Comparison of ENCODE assay signal across 22 mouse cellular contexts in the genomic region with DNA sequence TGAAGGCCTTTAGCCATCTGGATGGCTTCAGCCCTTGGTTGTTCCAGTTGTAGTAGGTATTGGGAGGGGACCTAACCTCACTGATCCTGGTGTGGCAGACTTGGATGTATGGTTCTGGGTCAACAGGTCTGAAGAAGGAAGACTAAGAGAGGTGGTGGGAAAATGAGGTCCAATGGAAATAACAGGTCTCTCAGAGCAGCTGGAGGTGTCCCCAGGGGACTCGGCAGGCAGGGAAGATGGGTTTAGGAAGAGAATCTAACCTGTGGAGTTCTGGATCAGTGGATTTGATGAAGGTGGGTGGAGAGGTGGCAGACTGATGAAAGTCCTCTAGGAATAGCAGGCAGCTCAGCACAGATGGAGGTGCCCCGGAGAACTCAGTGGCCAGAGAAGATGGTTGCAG. TPM values are rescaled to one million over a fixed set of nuclear protein-coding genes. Genes with fewer than 3 reads are reported as not detected.
"Had no signal": no experiment of that assay in that cellular context is flagged by ENCODE, and none has a peak within 500 bp of the region (broad histone marks: within the 10 kb centered on the region; RNA-seq: fewer than 3 reads in every experiment).

No protein-coding gene starts in this region.

- H3K9ac ChIP-seq: neural tube, embryonic 13.5 days; neural tube, embryonic 15.5 days; stomach, embryonic 15.5 days had no signal

- H3K4me3 ChIP-seq: neural tube, embryonic 13.5 days; neural tube, embryonic 15.5 days; stomach, embryonic 15.5 days had no signal

- H3K4me1 ChIP-seq: neural tube, embryonic 13.5 days; neural tube, embryonic 15.5 days; stomach, embryonic 15.5 days had no signal

- H3K9me3 ChIP-seq: neural tube, embryonic 13.5 days; neural tube, embryonic 15.5 days; stomach, embryonic 15.5 days had no signal

- H3K36me3 ChIP-seq: neural tube, embryonic 13.5 days; neural tube, embryonic 15.5 days; stomach, embryonic 15.5 days had no signal

- H3K27ac ChIP-seq: neural tube, embryonic 13.5 days; neural tube, embryonic 15.5 days; stomach, embryonic 15.5 days; stomach, postnatal 0 days had no signal

- H3K4me2 ChIP-seq: neural tube, embryonic 13.5 days; neural tube, embryonic 15.5 days; stomach, embryonic 15.5 days had no signal

- H3K27me3 ChIP-seq: neural tube, embryonic 13.5 days; neural tube, embryonic 15.5 days; stomach, embryonic 15.5 days had no signal

- DNase-seq: retina, postnatal 1 day; right cerebral cortex, adult 18-20 months; right cerebral cortex, postnatal 14 days; right cerebral cortex, postnatal 25 days; right cerebral cortex, postnatal 4 days; spleen, adult 18-20 months; thymus, adult 18-20 months; thymus, adult 2 months; thymus, postnatal 14 days; thymus, postnatal 25 days; thymus, postnatal 36 days; thymus, postnatal 4 days had no signal

RNA-seq across cellular contexts. Expression of gene 4931406B18Rik, which starts 17.0 kb away (rescaled TPM):
- polyA plus RNA-seq: neural tube, embryonic 13.5 days; neural tube, embryonic 15.5 days; small intestine, adult 2 months; spleen, adult 2 months; stomach, embryonic 14.5 days; stomach, embryonic 15.5 days; stomach, embryonic 16.5 days; stomach, postnatal 0 days; thymus, postnatal 0 days; urinary bladder, adult 2 months had no signal

RNA-seq across cellular contexts. Expression of gene Iglon5, which starts 32.9 kb away (rescaled TPM):
- polyA plus RNA-seq: thymus, postnatal 0 days had no signal
